Mouse (Mus musculus) lung, embryonic 14.5 days (tissue): ENCODE results near the gene Bpnt1. TPM values are rescaled to one million over a fixed set of nuclear protein-coding genes. Genes with fewer than 3 reads are reported as not detected.

Experiments used
- ATAC-seq: fragments of 200-750 bp; cut with Nextera tagmentation; 2 replicates; pipeline ENCODE4 v1.8.0; 2017; ENCODE audit warnings: mild to moderate bottlenecking, moderate TSS enrichment, moderate library complexity; ENCODE audit not compliant: insufficient read depth
- DNase-seq: peaks from one replicate; pipeline ENCODE4 v3.0.0-alpha.2; 2015
- H3K27ac ChIP-seq: fragments of 300-500 bp; sonication (generic); 2 replicates; pipeline ENCODE4 v1.5.1; 2014; ENCODE audit warnings: low read depth, mild to moderate bottlenecking, moderate library complexity
- H3K27me3 ChIP-seq: fragments of 300-500 bp; sonication (generic); 2 replicates; pipeline ENCODE4 v1.6.1; 2014; ENCODE audit warnings: low read length, control low read depth; ENCODE audit not compliant: insufficient read depth
- H3K36me3 ChIP-seq: fragments of 300-500 bp; sonication (generic); 2 replicates; pipeline ENCODE4 v1.6.1; 2014; ENCODE audit warnings: control low read depth; ENCODE audit not compliant: insufficient read depth
- H3K4me1 ChIP-seq: fragments of 300-500 bp; sonication (generic); 2 replicates; pipeline ENCODE4 v1.6.1; 2014; ENCODE audit warnings: antibody characterized with exemption, control low read depth; ENCODE audit not compliant: insufficient read depth
- H3K4me2 ChIP-seq: fragments of 300-500 bp; sonication (generic); 2 replicates; pipeline ENCODE4 v1.6.1; 2014; ENCODE audit warnings: mild to moderate bottlenecking
- H3K4me3 ChIP-seq: fragments of 300-500 bp; sonication (generic); 2 replicates; pipeline ENCODE4 v1.5.1; 2014; ENCODE audit warnings: low read depth, low read length
- H3K9ac ChIP-seq: fragments of 300-500 bp; sonication (generic); 2 replicates; pipeline ENCODE4 v1.6.1; 2014
- H3K9me3 ChIP-seq: fragments of 300-500 bp; sonication (generic); 2 replicates; pipeline ENCODE4 v1.6.1; 2016; ENCODE audit warnings: low read depth, low read length, control low read depth
- CTCF ChIP-seq: IDR thresholded peaks from 2 replicates; pipeline ENCODE4 v1.5.1; 2016; ENCODE audit warnings: antibody characterized with exemption, low read depth
- WGBS: fragments of 180-500 bp; shearing (Covaris S2); extraction: QIAGEN DNeasy Blood & Tissue Kit; methylation state at CpG from one replicate; pipeline ENCODE4 v1.1.7; 2014; 5-methylcytosine and 5-hydroxymethylcytosine counted together
- polyA plus RNA-seq: library from polyadenylated mRNA; unstranded; fragments of >200 nt; fragmentation: Nextera tagmentation; extraction: Ambion mirVana; gene quantifications from 2 replicates; pipeline ENCODE4 v1.2.1, GENCODE M21; 2014

The Bpnt1 gene
- polyA plus RNA-seq, 1 experiment from 2014 or later, result 24.3 TPM

GRCm38 (mm10) chr1:185343422-185343821, 11.5 kb downstream of the Bpnt1 start:
- no peaks in the 10 kb centered on the region for H3K9me3 ChIP-seq
- H3K4me2 ChIP-seq, result no peak overlapping the region
- H3K27me3 ChIP-seq, result no peaks in the 10 kb centered on the region
- no peaks in the 10 kb centered on the region for H3K4me1 ChIP-seq
- DNase-seq (peak; percentile 5), ATAC-seq (no peak)
- WGBS, result 77% methylated on average over 8 of the region's 8 CpGs
- H3K4me3 ChIP-seq, result no peak overlapping the region
- H3K36me3 ChIP-seq, result peaks cover 71% of the 10 kb centered on the region
- no peak overlapping the region for H3K27ac ChIP-seq
- TF ChIP-seq CTCF, result peak; percentile 40
- H3K9ac ChIP-seq, result no peak overlapping the region

GRCm38 (mm10) chr1:185346188-185346587, 14.2 kb downstream of the Bpnt1 start:
- peak; percentile 23 for TF ChIP-seq CTCF
- H3K4me2 ChIP-seq, result no peak overlapping the region
- H3K9ac ChIP-seq, result no peak overlapping the region
- no peak overlapping the region for H3K27ac ChIP-seq
- H3K27me3 ChIP-seq, result no peaks in the 10 kb centered on the region
- H3K36me3 ChIP-seq, result peaks cover 80% of the 10 kb centered on the region
- peak; percentile 35 for DNase-seq
- 59% methylated on average over 10 of the region's 10 CpGs for WGBS
- H3K4me3 ChIP-seq, result no peak overlapping the region
- no peak for ATAC-seq
- no peaks in the 10 kb centered on the region for H3K9me3 ChIP-seq
- H3K4me1 ChIP-seq, result no peaks in the 10 kb centered on the region

- H3K4me3 ChIP-seq, result no peak overlapping the region
- ATAC-seq (no peak), DNase-seq (no peak)
- H3K36me3 ChIP-seq, result peaks cover 82% of the 10 kb centered on the region
- 90% methylated on average over 14 of the region's 14 CpGs for WGBS
- no peaks in the 10 kb centered on the region for H3K27me3 ChIP-seq
- no peaks in the 10 kb centered on the region for H3K9me3 ChIP-seq
- no peak overlapping the region for H3K4me2 ChIP-seq
- H3K27ac ChIP-seq, result no peak overlapping the region
- no peak overlapping the region for H3K9ac ChIP-seq
- no peaks in the 10 kb centered on the region for H3K4me1 ChIP-seq
- no peak for TF ChIP-seq CTCF
Measured at GRCm38 (mm10) chr1:185349741-185350140, 17.8 kb downstream of the Bpnt1 start.

- Histone ChIP-seq H3K36me3 (peaks cover 79% of the 10 kb centered on the region), H3K9ac (no peak overlapping the region), H3K9me3 (no peaks in the 10 kb centered on the region), H3K4me3 (no peak overlapping the region), H3K4me1 (no peaks in the 10 kb centered on the region), H3K27me3 (no peaks in the 10 kb centered on the region), H3K27ac (no peak overlapping the region), H3K4me2 (no peak overlapping the region)
- TF ChIP-seq CTCF, result no peak
- DNase-seq, result no peak
- ATAC-seq, result no peak
- 94% methylated on average over 4 of the region's 4 CpGs for WGBS
Measured at GRCm38 (mm10) chr1:185350611-185351010, 18.7 kb downstream of the Bpnt1 start.

DNA sequence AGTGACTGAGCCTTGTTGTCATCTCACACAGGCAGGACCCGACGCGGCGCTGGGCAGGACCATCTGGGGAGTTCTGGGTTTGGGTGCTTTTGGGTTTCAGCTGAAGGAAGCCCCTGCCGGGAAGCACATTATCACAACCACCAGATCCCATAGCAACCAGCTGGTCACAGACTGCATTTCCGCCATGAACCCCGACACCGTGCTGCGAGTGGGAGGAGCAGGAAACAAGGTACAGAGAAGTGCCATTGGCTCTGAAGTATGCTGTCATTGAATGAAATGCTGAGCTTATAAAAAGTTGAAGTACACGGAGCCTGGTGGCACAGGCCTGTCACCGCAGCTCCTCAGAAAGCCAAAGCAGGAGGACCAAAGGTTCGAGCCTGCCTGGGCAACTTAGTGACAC, 20.2 kb downstream of the Bpnt1 start:
- no peaks in the 10 kb centered on the region for H3K9me3 ChIP-seq
- DNase-seq (no peak), ATAC-seq (no peak)
- WGBS, result 88% methylated on average over 12 of the region's 12 CpGs
- H3K4me2 ChIP-seq, result no peak overlapping the region
- peaks cover 72% of the 10 kb centered on the region for H3K36me3 ChIP-seq
- H3K4me3 ChIP-seq, result no peak overlapping the region
- H3K27me3 ChIP-seq, result no peaks in the 10 kb centered on the region
- H3K27ac ChIP-seq, result no peak overlapping the region
- TF ChIP-seq CTCF, result no peak
- H3K9ac ChIP-seq, result no peak overlapping the region
- no peaks in the 10 kb centered on the region for H3K4me1 ChIP-seq

GRCm38 (mm10) chr1:185353351-185353750, 21.4 kb downstream of the Bpnt1 start:
- H3K36me3 ChIP-seq, result peaks cover 69% of the 10 kb centered on the region
- DNase-seq, result no peak
- no peak overlapping the region for H3K4me3 ChIP-seq
- ATAC-seq, result no peak
- 95% methylated on average over 8 of the region's 8 CpGs for WGBS
- no peak overlapping the region for H3K27ac ChIP-seq
- no peaks in the 10 kb centered on the region for H3K27me3 ChIP-seq
- no peaks in the 10 kb centered on the region for H3K4me1 ChIP-seq
- TF ChIP-seq CTCF, result no peak
- H3K4me2 ChIP-seq, result no peak overlapping the region
- H3K9me3 ChIP-seq, result no peaks in the 10 kb centered on the region
- no peak overlapping the region for H3K9ac ChIP-seq

- H3K27me3 ChIP-seq, result no peaks in the 10 kb centered on the region
- DNase-seq (no peak), ATAC-seq (no peak)
- H3K4me1 ChIP-seq, result no peaks in the 10 kb centered on the region
- no peak overlapping the region for H3K4me3 ChIP-seq
- 75% methylated on average over 4 of the region's 4 CpGs for WGBS
- no peak overlapping the region for H3K27ac ChIP-seq
- no peaks in the 10 kb centered on the region for H3K9me3 ChIP-seq
- no peak overlapping the region for H3K9ac ChIP-seq
- TF ChIP-seq CTCF, result no peak
- no peak overlapping the region for H3K4me2 ChIP-seq
- peaks cover 68% of the 10 kb centered on the region for H3K36me3 ChIP-seq
Measured at GRCm38 (mm10) chr1:185354731-185355130, 22.8 kb downstream of the Bpnt1 start.

DNA sequence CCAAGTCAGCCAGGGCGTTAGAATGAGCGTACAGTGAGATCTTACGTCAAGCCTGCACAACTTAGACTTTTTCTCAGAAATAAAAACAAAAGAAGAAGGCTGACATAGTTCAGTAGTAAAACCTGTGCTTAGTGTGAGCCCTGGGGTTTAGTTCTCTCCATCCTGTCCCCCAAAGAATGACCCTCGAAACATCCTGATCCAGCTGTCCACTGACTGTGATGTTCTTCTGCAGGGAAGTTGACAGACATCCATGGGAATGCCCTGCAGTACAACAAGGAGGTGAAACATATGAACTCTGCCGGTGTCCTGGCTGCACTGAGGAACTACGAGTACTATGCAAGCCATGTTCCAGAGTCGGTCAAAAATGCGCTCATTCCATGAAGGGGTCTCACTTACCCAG, 24.3 kb downstream of the Bpnt1 start:
- H3K9ac ChIP-seq, result no peak overlapping the region
- WGBS, result 96% methylated on average over 8 of the region's 8 CpGs
- H3K4me2 ChIP-seq, result no peak overlapping the region
- ATAC-seq, result no peak
- TF ChIP-seq CTCF, result no peak
- H3K27me3 ChIP-seq, result no peaks in the 10 kb centered on the region
- no peaks in the 10 kb centered on the region for H3K4me1 ChIP-seq
- H3K36me3 ChIP-seq, result peaks cover 55% of the 10 kb centered on the region
- no peak overlapping the region for H3K4me3 ChIP-seq
- no peaks in the 10 kb centered on the region for H3K9me3 ChIP-seq
- DNase-seq, result no peak
- H3K27ac ChIP-seq, result no peak overlapping the region
